Mouse (Mus musculus): ENCODE data around the gene Col4a4.

Gene Col4a4

DNA sequence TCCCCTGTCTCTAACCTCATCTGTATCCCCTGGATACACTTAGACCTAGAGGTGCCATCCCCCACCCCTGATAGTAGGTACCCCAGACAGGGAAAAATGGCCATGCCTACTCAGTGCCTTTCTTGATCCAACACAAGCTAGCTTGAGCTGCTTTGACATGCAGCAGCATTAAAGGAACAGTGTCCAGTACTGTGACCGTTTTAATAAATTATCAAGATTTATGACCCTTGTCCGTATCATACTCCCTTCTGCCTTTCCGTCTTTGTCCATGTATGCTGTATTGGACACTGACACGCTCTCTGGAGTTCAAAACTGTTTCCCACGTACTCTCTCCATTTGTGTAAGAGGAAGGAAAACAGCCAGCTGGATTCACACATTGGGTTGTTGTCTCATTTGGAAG is 158.9 kb downstream of the Col4a4 start:
- no peak for DNase-seq (ENCODE audit: low read depth in 2 of 2, low spot score in 2 of 2)

DNA sequence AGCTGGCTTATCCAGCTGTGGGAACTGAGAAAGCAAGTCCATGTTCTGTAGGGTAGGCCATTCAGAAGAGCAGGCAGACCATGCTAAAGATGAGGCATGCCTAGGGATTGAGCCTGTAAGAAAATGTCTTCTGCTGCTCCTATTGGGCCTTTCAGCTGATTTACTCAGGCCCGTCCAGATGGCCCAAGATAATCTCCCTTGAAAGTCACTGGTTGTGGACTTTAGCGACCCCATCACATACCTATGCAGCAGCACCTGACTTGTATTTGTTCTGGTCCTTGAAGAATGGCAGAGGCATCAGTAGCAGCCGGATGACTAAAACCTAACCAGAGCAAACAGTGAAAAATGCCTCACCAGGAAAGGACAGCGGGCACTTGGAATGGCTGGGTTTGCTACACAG is 171.0 kb downstream of the Col4a4 start:
- no peak for DNase-seq (ENCODE audit: low read depth in 2 of 2, low spot score in 2 of 2)

DNA sequence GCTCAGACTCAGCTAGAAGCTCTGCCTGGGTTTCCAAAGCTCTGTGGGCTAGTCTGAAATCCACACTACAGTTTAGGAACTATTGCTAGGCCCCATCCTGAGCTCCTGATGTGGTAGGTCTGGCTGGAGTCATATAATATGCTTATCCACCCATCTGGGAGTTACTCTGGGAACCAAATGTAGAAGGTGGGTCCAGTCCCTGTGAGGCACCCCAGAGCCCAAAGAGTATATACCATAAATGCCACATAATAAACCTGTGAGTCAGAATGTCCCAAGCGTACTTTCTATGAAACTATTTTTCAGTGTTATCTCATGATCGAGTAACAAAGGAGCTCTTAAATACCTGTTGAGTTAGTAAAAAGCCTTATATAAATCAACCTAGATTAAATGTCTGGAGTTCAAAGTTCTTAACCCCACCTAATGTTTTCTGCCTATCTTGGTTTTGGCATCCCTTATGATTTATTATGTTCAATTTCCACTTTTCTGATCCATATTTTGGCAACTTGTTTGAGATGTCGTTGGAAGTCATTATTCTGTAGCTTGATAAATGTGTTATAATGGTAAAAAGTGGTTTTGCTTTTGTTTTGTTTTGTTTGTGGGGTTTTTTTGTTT is 172.1 kb downstream of the Col4a4 start:
- DNase-seq (ENCODE audit: low read depth in 2 of 2, low spot score in 2 of 2) = no peak

DNA sequence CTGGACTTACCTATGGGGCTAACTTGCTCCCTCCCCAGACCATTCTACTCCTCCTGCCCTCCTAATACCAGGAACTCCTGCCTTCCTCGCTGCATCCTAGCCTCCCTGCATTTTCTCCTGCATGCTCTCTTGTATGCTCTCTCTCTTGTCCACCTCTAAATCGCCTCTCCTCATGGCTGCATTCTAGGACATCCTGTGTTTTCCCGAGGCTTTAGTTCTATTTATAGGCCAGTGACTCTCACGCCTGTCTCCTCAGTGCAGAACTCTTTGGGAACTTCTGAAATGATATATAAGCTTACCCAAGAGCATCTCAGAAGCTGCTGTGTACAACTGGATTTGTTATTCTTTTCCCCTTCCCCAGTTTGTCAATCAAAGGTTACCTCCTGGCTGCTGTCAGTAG is 174.6 kb downstream of the Col4a4 start:
- no peak for DNase-seq (ENCODE audit: low read depth in 2 of 2, low spot score in 2 of 2)

DNA sequence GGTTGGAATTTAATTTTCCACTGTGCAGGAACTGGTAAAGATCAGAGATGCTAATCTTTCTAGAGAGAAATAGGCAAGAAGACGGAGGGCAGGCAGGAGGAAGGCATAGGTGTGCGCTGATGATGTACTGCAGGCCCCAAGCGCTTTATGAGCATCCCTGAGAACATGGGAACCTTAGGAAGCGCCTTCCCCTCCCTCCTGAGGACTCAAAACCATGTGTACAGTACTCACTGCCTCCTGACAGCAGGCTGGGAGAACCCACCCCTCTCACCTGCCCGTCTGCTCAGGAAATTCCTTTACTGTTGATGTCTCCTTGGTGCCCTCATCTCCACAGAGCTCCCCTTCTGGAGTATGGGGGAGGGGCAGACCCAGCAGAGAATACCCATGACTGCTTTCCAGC is 175.1 kb downstream of the Col4a4 start:
- DNase-seq (ENCODE audit: low read depth in 2 of 2, low spot score in 2 of 2) = no peak

DNA sequence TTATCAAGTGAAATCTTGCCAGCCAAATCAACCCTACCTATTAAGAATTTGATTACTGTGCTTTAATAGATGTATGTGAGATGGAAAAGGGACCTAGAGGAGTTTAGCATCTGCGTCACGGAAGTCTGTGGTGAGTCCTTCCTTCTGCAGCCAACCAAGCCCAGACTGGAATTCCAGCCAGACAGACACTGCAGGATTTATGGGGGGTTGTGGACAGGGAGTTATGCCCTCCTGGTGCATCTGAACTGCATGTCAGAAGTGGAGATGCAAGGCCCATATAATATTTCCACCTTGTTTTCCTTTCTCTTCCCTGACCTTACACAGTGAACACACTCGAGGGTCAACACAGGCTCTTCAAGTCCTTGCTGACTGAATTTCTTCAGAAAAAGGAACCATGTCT is 176.1 kb downstream of the Col4a4 start:
- DNase-seq (ENCODE audit: low read depth in 2 of 2, low spot score in 2 of 2) = no peak

DNA sequence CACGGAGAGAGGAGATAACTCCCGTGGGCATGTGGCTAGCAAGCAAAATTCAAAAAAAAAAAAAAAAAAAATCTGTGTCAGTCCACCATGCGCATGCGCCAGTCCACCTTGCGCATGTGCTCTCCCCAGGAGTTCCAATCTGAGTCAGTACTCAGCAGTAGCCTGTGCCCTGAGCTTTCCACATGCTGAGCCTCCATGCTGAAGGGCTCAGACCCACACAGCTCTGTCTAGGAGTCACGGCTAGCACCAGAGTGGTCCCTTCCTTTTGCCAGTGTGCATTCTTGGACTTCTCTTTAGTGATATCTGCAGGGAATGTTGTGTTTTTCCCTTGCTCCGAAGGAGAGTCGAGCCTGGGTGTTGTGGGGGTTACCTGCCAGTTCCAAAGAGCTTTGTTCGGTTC is 177.4 kb downstream of the Col4a4 start:
- no peak for DNase-seq (ENCODE audit: low read depth in 2 of 2, low spot score in 2 of 2)

DNA sequence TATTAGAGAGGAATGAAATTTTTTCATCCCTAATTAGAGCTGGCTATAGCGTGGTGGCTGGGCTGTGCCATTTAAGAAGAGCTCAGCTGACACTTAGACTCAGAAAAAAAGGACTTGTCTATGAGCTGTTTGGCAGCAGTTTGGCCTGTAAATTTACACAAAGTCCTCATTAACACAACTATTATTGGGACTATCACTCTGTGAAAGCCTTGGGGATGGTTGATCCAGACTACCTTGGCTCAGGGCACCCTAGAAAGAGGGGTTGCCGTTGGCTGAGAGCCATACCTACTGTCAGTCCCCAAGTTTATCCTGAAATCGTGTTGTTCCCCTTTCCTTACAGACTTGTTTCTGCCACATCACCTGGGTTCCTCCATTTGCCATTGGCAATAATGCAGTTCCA is 178.9 kb downstream of the Col4a4 start:
- no peak for DNase-seq (ENCODE audit: low read depth in 2 of 2, low spot score in 2 of 2)
